9 mouse cellular contexts compared by ENCODE assay signal in genomic region chr1:38334206-38334605, GRCm38 (mm10).
DNase-seq lines count a peak whose midpoint lies in the region; ATAC-seq and TF ChIP-seq lines count a peak whose summit lies in the region.
"Had no signal": no experiment of that assay in that cellular context is flagged by ENCODE, and none has a peak within 500 bp of the region (broad histone marks: within the 10 kb centered on the region; RNA-seq: fewer than 3 reads in every experiment).

No protein-coding gene starts in this region.

- no peaks in the 10 kb centered on the region for H3K27me3 ChIP-seq in lung, postnatal 0 days (replicated peaks; ENCODE audit: insufficient read depth, low read length)
- H3K27me3 ChIP-seq: lung, embryonic 15.5 days; stomach, embryonic 15.5 days had no signal

- 79% methylated on average over 7 of the region's 7 CpGs for WGBS in lung, postnatal 0 days

- no peaks in the 10 kb centered on the region for H3K36me3 ChIP-seq in lung, postnatal 0 days (ENCODE audit: insufficient read depth, low read length)
- H3K36me3 ChIP-seq: lung, embryonic 15.5 days; stomach, embryonic 15.5 days had no signal

- no peak for TF ChIP-seq EP300 in lung, postnatal 0 days (IDR thresholded peaks at IDR 0.05)

- no peaks in the 10 kb centered on the region for H3K9me3 ChIP-seq in lung, postnatal 0 days (ENCODE audit: low read length)
- H3K9me3 ChIP-seq: lung, embryonic 15.5 days; stomach, embryonic 15.5 days had no signal

- no peak for ATAC-seq in lung, postnatal 0 days

- no peak overlapping the region for H3K27ac ChIP-seq in lung, postnatal 0 days (ENCODE audit: low read length)
- H3K27ac ChIP-seq: lung, embryonic 15.5 days; stomach, embryonic 15.5 days had no signal

- no peak overlapping the region for H3K9ac ChIP-seq in lung, postnatal 0 days (replicated peaks; ENCODE audit: low read depth)
- H3K9ac ChIP-seq: lung, embryonic 15.5 days; stomach, embryonic 15.5 days had no signal

- no peak for TF ChIP-seq CTCF in lung, postnatal 0 days (IDR thresholded peaks at IDR 0.05)

- H3K4me3 ChIP-seq in lung, postnatal 0 days (ENCODE audit: low read depth, low read length) = no peak overlapping the region
- H3K4me3 ChIP-seq: lung, embryonic 15.5 days; stomach, embryonic 15.5 days had no signal

- no peak overlapping the region for H3K4me2 ChIP-seq in lung, postnatal 0 days (replicated peaks; ENCODE audit: low read depth, low read length)
- H3K4me2 ChIP-seq: lung, embryonic 15.5 days; stomach, embryonic 15.5 days had no signal

- H3K4me1 ChIP-seq in lung, postnatal 0 days (ENCODE audit: insufficient read depth, low read depth, low read length) = no peaks in the 10 kb centered on the region
- H3K4me1 ChIP-seq: lung, embryonic 15.5 days; stomach, embryonic 15.5 days had no signal

- DNase-seq in lung, postnatal 36 days = peak; percentile 13
- no peak for DNase-seq in lung, postnatal 0 days (ENCODE audit: low spot score)
- DNase-seq in fibroblast of lung, adult 2 months (ENCODE audit: low read depth) = peak; percentile 61
- peak; percentile 7 to 10 for DNase-seq in layer of hippocampus, postnatal 36 days
- DNase-seq in telencephalon, adult 2 months (ENCODE audit: low read depth, low spot score) = peak; percentile 74
- no peak for DNase-seq in liver
- DNase-seq in thymus, postnatal 25 days = no peak

Comparison
In these comparisons a context has a peak if more than half of its experiments do, and no peak if none do; other contexts are left out.
1. DNase-seq: peak in lung, postnatal 36 days (single experiment), fibroblast of lung, adult 2 months (single experiment), layer of hippocampus, postnatal 36 days (2 of 2) and telencephalon, adult 2 months (single experiment); none in lung, postnatal 0 days (single experiment), liver (single experiment) and thymus, postnatal 25 days (single experiment).